Mouse (Mus musculus): ENCODE measurements at regions not wholly inside any gene's neighbourhood (a gene's known extent, or its start where the extent isn't known, plus 50 kb on each side); places are given as distances from the start of the nearest gene placed in this dataset.

DNA sequence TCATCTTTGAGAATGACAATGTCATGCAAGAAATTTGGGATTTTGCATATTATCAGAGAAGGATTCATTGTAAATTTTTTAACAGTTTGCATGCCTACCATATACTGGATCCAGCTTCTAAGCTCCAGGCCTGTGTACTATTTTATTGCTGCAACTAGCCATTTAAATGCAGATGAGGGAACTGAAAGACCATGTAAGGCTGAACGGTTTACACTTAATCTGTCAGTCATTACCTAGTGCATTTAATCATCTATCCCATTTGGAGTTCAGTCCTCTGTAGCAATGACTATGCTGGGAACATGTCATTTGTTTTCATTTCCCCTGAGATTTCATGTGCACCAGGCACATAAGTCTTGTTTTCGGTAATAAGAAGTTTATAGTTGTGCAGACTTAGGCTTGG is 631.8 kb upstream of the Gm21961 start:
- Histone ChIP-seq H3K27ac (ENCODE audit: low read depth) (no peak overlapping the region), H3K4me3 (ENCODE audit: low read depth, low read length) (no peak overlapping the region), H3K36me3 (ENCODE audit: control insufficient read depth, insufficient read depth, low read length) (no peaks in the 10 kb centered on the region), H3K4me2 (ENCODE audit: low read length) (no peak overlapping the region), H3K9ac (ENCODE audit: low read length) (no peak overlapping the region), H3K9me3 (ENCODE audit: control insufficient read depth, low read length) (no peaks in the 10 kb centered on the region), H3K27me3 (replicated peaks; ENCODE audit: control insufficient read depth, insufficient read depth, low read length) (no peaks in the 10 kb centered on the region), H3K4me1 (replicated peaks; ENCODE audit: control insufficient read depth, insufficient read depth, low read length) (no peaks in the 10 kb centered on the region)
- ATAC-seq (replicated peaks; ENCODE audit: low FRiP score, low TSS enrichment, low read depth) (no peak), DNase-seq (ENCODE audit: low spot score) (no peak)
- WGBS = 63% methylated on average over 2 of the region's 2 CpGs

DNA sequence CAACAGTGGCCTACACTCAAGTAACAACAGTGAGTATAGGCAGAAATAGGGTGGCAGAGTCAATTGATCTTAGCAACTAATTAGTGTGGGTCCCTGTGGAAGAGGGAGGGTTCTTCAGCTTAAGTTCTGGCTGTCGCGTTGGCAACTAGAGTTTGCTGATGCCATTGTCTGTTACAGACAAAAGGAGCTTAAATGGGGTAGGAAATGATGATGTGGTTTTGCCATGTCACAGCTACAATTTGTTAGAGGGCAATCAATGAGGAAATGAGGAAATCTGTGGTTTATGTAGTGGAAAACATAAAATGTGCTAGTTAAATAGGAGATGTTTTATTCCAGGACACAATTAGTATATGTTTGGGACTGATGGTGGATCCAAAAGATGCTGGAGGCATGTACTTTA is 624.8 kb upstream of the Gm21961 start:
- Histone ChIP-seq H3K4me1 (replicated peaks; ENCODE audit: control insufficient read depth, insufficient read depth, low read length) (no peaks in the 10 kb centered on the region), H3K27ac (ENCODE audit: low read depth) (no peak overlapping the region), H3K9me3 (ENCODE audit: control insufficient read depth, low read length) (no peaks in the 10 kb centered on the region), H3K4me3 (ENCODE audit: low read depth, low read length) (no peak overlapping the region), H3K36me3 (ENCODE audit: control insufficient read depth, insufficient read depth, low read length) (no peaks in the 10 kb centered on the region), H3K27me3 (replicated peaks; ENCODE audit: control insufficient read depth, insufficient read depth, low read length) (no peaks in the 10 kb centered on the region), H3K4me2 (ENCODE audit: low read length) (no peak overlapping the region), H3K9ac (ENCODE audit: low read length) (no peak overlapping the region)
- DNase-seq (ENCODE audit: low spot score) (no peak), ATAC-seq (replicated peaks; ENCODE audit: low FRiP score, low TSS enrichment, low read depth) (no peak)
- 68% methylated on average over 2 of the region's 2 CpGs for WGBS

DNA sequence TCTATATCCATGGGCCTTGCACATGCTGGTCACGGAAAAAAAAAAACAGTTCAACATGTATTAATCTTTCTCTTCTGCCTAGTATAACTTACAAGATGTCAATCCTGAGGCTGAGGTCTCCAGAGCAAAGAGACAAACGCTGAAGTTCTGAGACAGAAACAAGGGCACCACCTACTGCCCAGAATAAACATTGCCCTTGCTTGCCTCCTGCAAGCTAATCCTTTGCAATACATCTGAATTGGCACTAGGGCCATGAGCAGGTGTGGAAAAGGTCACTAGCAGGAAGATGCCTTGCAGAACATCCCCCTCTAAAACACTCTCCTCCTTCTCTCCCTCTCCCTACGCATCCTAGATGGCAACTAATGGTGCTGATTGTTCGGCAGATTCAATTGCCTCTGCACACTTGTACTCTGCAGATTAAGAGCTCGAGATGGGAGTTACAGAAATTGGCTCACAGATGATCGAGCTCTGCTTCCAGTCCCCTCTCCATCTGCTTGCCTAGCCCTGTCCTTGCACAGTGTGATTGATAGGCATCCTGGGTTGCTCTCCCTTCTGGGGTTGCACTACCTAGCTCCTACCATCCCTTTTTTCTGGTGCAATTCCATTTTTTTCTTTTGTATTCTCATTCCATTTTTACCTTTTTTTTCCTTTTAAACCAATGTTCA is 622.9 kb upstream of the Gm21961 start:
- H3K4me3 ChIP-seq (ENCODE audit: low read depth, low read length) = no peak overlapping the region
- H3K27ac ChIP-seq (ENCODE audit: low read depth) = no peak overlapping the region
- H3K9me3 ChIP-seq (ENCODE audit: control insufficient read depth, low read length) = no peaks in the 10 kb centered on the region
- no peaks in the 10 kb centered on the region for H3K4me1 ChIP-seq (replicated peaks; ENCODE audit: control insufficient read depth, insufficient read depth, low read length)
- no peaks in the 10 kb centered on the region for H3K36me3 ChIP-seq (ENCODE audit: control insufficient read depth, insufficient read depth, low read length)
- WGBS = 42% methylated on average over 6 of the region's 6 CpGs
- H3K27me3 ChIP-seq (replicated peaks; ENCODE audit: control insufficient read depth, insufficient read depth, low read length) = no peaks in the 10 kb centered on the region
- no peak overlapping the region for H3K9ac ChIP-seq (ENCODE audit: low read length)
- H3K4me2 ChIP-seq (ENCODE audit: low read length) = no peak overlapping the region
- peak; percentile 54 for DNase-seq (ENCODE audit: low spot score)
- ATAC-seq (replicated peaks; ENCODE audit: low FRiP score, low TSS enrichment, low read depth) = no peak

- Histone ChIP-seq H3K27ac (ENCODE audit: low read depth) (no peak overlapping the region), H3K4me1 (replicated peaks; ENCODE audit: control insufficient read depth, insufficient read depth, low read length) (no peaks in the 10 kb centered on the region), H3K9me3 (ENCODE audit: control insufficient read depth, low read length) (no peaks in the 10 kb centered on the region), H3K4me3 (ENCODE audit: low read depth, low read length) (no peak overlapping the region), H3K4me2 (ENCODE audit: low read length) (no peak overlapping the region), H3K9ac (ENCODE audit: low read length) (no peak overlapping the region), H3K36me3 (ENCODE audit: control insufficient read depth, insufficient read depth, low read length) (no peaks in the 10 kb centered on the region), H3K27me3 (replicated peaks; ENCODE audit: control insufficient read depth, insufficient read depth, low read length) (no peaks in the 10 kb centered on the region)
- WGBS = 72% methylated on average over 5 of the region's 5 CpGs
- DNase-seq (ENCODE audit: low spot score) (no peak), ATAC-seq (replicated peaks; ENCODE audit: low FRiP score, low TSS enrichment, low read depth) (no peak)
These were observed 617.7 kb upstream of the Gm21961 start for GRCm38 (mm10) chr15:65632440-65632839.

GRCm38 (mm10) chr15:65630476-65630875 is 615.8 kb upstream of the Gm21961 start:
- Histone ChIP-seq H3K9ac (ENCODE audit: low read length) (no peak overlapping the region), H3K9me3 (ENCODE audit: control insufficient read depth, low read length) (no peaks in the 10 kb centered on the region), H3K27ac (ENCODE audit: low read depth) (no peak overlapping the region), H3K27me3 (replicated peaks; ENCODE audit: control insufficient read depth, insufficient read depth, low read length) (no peaks in the 10 kb centered on the region), H3K36me3 (ENCODE audit: control insufficient read depth, insufficient read depth, low read length) (no peaks in the 10 kb centered on the region), H3K4me3 (ENCODE audit: low read depth, low read length) (no peak overlapping the region), H3K4me1 (replicated peaks; ENCODE audit: control insufficient read depth, insufficient read depth, low read length) (no peaks in the 10 kb centered on the region), H3K4me2 (ENCODE audit: low read length) (no peak overlapping the region)
- ATAC-seq (replicated peaks; ENCODE audit: low FRiP score, low TSS enrichment, low read depth) = no peak
- no peak for DNase-seq (ENCODE audit: low spot score)
- WGBS = 87% methylated on average over 1 of the region's 1 CpGs

DNA sequence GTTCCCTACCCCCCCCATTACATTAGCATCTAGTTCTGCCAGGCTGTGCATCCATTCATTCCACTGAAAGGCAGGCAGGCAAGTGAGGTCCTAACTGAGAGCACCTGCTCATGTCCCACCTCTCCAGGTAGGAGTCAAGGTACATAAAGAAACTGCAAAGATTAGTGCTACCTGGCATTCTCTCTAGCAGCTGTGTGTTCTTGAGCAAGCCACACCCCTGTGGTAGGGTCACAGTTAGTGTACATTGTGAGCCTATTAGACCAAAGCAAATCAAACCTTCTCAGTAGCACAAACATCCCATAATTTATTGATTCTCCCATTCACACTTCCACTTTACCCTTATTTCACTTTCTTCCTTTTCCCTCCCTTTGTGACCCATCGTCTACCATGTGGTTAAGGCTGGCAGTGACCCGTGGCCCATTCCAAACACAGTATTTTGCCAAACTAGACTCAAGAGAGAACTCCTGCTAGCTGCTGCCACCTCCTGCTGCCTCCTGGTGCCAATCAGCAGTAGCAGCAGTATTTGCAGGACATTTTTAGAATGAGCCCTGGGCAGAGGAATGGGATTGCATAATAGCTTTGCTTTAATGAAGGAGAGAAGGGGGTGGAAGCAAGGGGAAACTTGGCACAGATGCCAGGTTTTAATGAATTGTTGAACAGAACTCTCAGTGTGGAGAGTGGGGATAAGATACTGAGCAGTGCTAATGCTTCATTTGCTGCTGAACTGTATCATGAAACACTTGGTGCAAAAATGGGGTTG is 578.2 kb upstream of the Gm21961 start:
- H3K4me1 ChIP-seq (replicated peaks; ENCODE audit: control insufficient read depth, insufficient read depth, low read length) = no peaks in the 10 kb centered on the region
- DNase-seq (ENCODE audit: low spot score) = no peak
- H3K4me2 ChIP-seq (ENCODE audit: low read length) = no peak overlapping the region
- 78% methylated on average over 2 of the region's 2 CpGs for WGBS
- H3K36me3 ChIP-seq (ENCODE audit: control insufficient read depth, insufficient read depth, low read length) = no peaks in the 10 kb centered on the region
- H3K4me3 ChIP-seq (ENCODE audit: low read depth, low read length) = no peak overlapping the region
- no peak overlapping the region for H3K9ac ChIP-seq (ENCODE audit: low read length)
- no peaks in the 10 kb centered on the region for H3K27me3 ChIP-seq (replicated peaks; ENCODE audit: control insufficient read depth, insufficient read depth, low read length)
- ATAC-seq (replicated peaks; ENCODE audit: low FRiP score, low TSS enrichment, low read depth) = no peak
- H3K27ac ChIP-seq (ENCODE audit: low read depth) = no peak overlapping the region
- H3K9me3 ChIP-seq (ENCODE audit: control insufficient read depth, low read length) = no peaks in the 10 kb centered on the region

DNA sequence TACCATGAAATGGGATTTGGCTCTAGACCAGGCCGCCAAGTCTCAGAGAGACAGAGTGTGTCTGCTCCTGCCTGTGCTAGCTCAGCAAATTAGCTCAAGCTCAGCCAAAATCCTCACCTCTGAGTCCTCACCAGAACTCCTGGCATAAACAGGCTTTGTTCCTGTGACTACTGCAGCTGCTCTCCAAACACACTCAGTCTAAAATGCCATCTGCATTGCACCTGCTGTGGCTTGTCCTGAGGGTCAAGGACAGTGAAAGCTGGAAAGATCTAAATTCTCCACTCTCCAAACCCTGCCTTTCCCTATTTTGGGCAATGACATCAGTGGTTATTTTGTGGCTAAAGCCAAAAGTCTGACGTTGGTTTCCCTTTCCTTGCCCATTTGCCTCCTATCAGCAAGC is 570.9 kb upstream of the Gm21961 start:
- Histone ChIP-seq H3K9me3 (ENCODE audit: control insufficient read depth, low read length) (no peaks in the 10 kb centered on the region), H3K36me3 (ENCODE audit: control insufficient read depth, insufficient read depth, low read length) (no peaks in the 10 kb centered on the region), H3K27me3 (replicated peaks; ENCODE audit: control insufficient read depth, insufficient read depth, low read length) (no peaks in the 10 kb centered on the region), H3K4me3 (ENCODE audit: low read depth, low read length) (no peak overlapping the region), H3K9ac (ENCODE audit: low read length) (no peak overlapping the region), H3K27ac (ENCODE audit: low read depth) (no peak overlapping the region), H3K4me1 (replicated peaks; ENCODE audit: control insufficient read depth, insufficient read depth, low read length) (no peaks in the 10 kb centered on the region), H3K4me2 (ENCODE audit: low read length) (no peak overlapping the region)
- DNase-seq (ENCODE audit: low spot score) = no peak
- ATAC-seq (replicated peaks; ENCODE audit: low FRiP score, low TSS enrichment, low read depth) = no peak
- WGBS = 65% methylated on average over 2 of the region's 2 CpGs

DNA sequence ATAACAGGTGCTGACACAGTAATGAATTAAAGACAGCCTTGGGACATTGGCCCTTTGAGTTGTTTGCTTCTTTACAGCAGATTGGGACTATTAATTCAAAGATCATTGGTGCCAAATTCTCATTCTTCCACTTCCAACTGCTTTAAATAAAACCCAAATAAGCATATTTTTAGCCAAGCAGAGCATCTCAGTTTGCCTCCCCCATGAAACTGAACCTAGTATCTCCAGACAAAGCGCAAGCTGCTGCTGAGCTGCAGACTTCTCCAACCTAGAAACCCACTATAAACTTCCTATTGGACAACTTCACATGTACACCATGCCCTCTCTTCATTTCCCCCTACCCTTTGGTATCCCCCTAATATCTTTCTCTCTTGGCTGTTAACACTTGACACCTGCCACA is 564.6 kb upstream of the Gm21961 start:
- DNase-seq (ENCODE audit: low spot score) (no peak), ATAC-seq (replicated peaks; ENCODE audit: low FRiP score, low TSS enrichment, low read depth) (no peak)
- H3K36me3 ChIP-seq (ENCODE audit: control insufficient read depth, insufficient read depth, low read length) = no peaks in the 10 kb centered on the region
- WGBS = 87% methylated on average over 1 of the region's 1 CpGs
- no peaks in the 10 kb centered on the region for H3K9me3 ChIP-seq (ENCODE audit: control insufficient read depth, low read length)
- no peak overlapping the region for H3K4me2 ChIP-seq (ENCODE audit: low read length)
- no peak overlapping the region for H3K4me3 ChIP-seq (ENCODE audit: low read depth, low read length)
- H3K4me1 ChIP-seq (replicated peaks; ENCODE audit: control insufficient read depth, insufficient read depth, low read length) = no peaks in the 10 kb centered on the region
- no peak overlapping the region for H3K9ac ChIP-seq (ENCODE audit: low read length)
- H3K27ac ChIP-seq (ENCODE audit: low read depth) = no peak overlapping the region
- no peaks in the 10 kb centered on the region for H3K27me3 ChIP-seq (replicated peaks; ENCODE audit: control insufficient read depth, insufficient read depth, low read length)

- DNase-seq (ENCODE audit: low spot score) (no peak), ATAC-seq (replicated peaks; ENCODE audit: low FRiP score, low TSS enrichment, low read depth) (no peak)
- H3K9me3 ChIP-seq (ENCODE audit: control insufficient read depth, low read length) = no peaks in the 10 kb centered on the region
- no peak overlapping the region for H3K27ac ChIP-seq (ENCODE audit: low read depth)
- H3K36me3 ChIP-seq (ENCODE audit: control insufficient read depth, insufficient read depth, low read length) = no peaks in the 10 kb centered on the region
- H3K9ac ChIP-seq (ENCODE audit: low read length) = no peak overlapping the region
- no peaks in the 10 kb centered on the region for H3K27me3 ChIP-seq (replicated peaks; ENCODE audit: control insufficient read depth, insufficient read depth, low read length)
- no peak overlapping the region for H3K4me3 ChIP-seq (ENCODE audit: low read depth, low read length)
- no peaks in the 10 kb centered on the region for H3K4me1 ChIP-seq (replicated peaks; ENCODE audit: control insufficient read depth, insufficient read depth, low read length)
- 89% methylated on average over 2 of the region's 2 CpGs for WGBS
- H3K4me2 ChIP-seq (ENCODE audit: low read length) = no peak overlapping the region
These were observed 553.2 kb upstream of the Gm21961 start for GRCm38 (mm10) chr15:65567931-65568330.
